Mouse (Mus musculus) forebrain, embryonic 12.5 days (tissue): ENCODE measurements around the gene Dysf. TPM values are rescaled to one million over a fixed set of nuclear protein-coding genes. Genes with fewer than 3 reads are reported as not detected.

ENCODE experiments used
- ATAC-seq: fragments of 200-750 bp; cut with Nextera tagmentation; 2 replicates; pipeline ENCODE4 v1.8.0; 2017; ENCODE audit warnings: moderate TSS enrichment; ENCODE audit not compliant: low FRiP score
- H3K27ac ChIP-seq: fragments of 300-500 bp; sonication (generic); 2 replicates; pipeline ENCODE4 v1.5.1; 2016; ENCODE audit warnings: mild to moderate bottlenecking
- H3K27me3 ChIP-seq: fragments of 300-500 bp; sonication (generic); 2 replicates; pipeline ENCODE4 v1.6.1; 2016; ENCODE audit warnings: mild to moderate bottlenecking
- H3K36me3 ChIP-seq: fragments of 300-500 bp; sonication (generic); replicated peaks from 2 replicates; pipeline ENCODE4 v1.6.1; 2016; ENCODE audit warnings: mild to moderate bottlenecking
- H3K4me1 ChIP-seq: fragments of 300-500 bp; sonication (generic); 2 replicates; pipeline ENCODE4 v1.6.1; 2016
- H3K4me2 ChIP-seq: fragments of 300-500 bp; sonication (generic); 2 replicates; pipeline ENCODE4 v1.6.1; 2016; ENCODE audit warnings: mild to moderate bottlenecking, moderate library complexity
- H3K4me3 ChIP-seq: fragments of 300-500 bp; sonication (generic); replicated peaks from 2 replicates; pipeline ENCODE4 v1.5.1; 2016; ENCODE audit warnings: mild to moderate bottlenecking
- H3K9ac ChIP-seq: fragments of 300-500 bp; sonication (generic); 2 replicates; pipeline ENCODE4 v1.6.1; 2016; ENCODE audit warnings: mild to moderate bottlenecking
- H3K9me3 ChIP-seq: fragments of 300-500 bp; sonication (generic); 2 replicates; pipeline ENCODE4 v1.6.1; 2016
- WGBS: fragments of 180-500 bp; shearing (Covaris S2); methylation state at CpG from one replicate; pipeline ENCODE4 v1.1.7; 2016; 5-methylcytosine and 5-hydroxymethylcytosine counted together
- polyA plus RNA-seq: library from polyadenylated mRNA; unstranded; fragments of >200 nt; fragmentation: Nextera tagmentation; extraction: Ambion mirVana; gene quantifications from 2 replicates; pipeline ENCODE4 v1.2.1, GENCODE M21; 2016

Gene Dysf
- polyA plus RNA-seq, 1 experiment from 2014 or later: 3.7 TPM

DNA sequence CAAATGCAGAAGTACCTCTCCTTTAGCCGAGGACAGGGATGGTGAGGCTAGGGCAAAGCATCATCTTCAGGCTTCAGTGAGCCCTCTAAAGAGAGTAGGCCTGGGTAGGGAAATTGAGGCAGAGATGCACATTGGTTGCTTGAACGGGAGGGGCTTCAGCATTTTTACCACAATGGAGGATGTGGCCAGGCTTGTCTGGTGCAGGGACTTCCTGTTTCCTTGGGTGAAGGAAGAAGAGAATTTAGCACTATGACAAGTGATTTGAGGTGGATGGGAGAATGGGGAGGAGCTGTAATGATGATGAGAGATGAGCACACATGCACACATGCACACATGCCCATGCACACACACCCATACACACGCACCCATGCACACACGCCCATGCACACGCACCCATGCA lies 188.1 kb downstream of the Dysf start:
- Histone ChIP-seq H3K4me3 (no peak overlapping the region), H3K9ac (no peak overlapping the region), H3K27ac (no peak overlapping the region), H3K27me3 (no peaks in the 10 kb centered on the region), H3K4me1 (no peaks in the 10 kb centered on the region), H3K9me3 (no peaks in the 10 kb centered on the region), H3K4me2 (no peak overlapping the region), H3K36me3 (no peaks in the 10 kb centered on the region)
- no peak for ATAC-seq
- 91% methylated on average over 5 of the region's 5 CpGs for WGBS

DNA sequence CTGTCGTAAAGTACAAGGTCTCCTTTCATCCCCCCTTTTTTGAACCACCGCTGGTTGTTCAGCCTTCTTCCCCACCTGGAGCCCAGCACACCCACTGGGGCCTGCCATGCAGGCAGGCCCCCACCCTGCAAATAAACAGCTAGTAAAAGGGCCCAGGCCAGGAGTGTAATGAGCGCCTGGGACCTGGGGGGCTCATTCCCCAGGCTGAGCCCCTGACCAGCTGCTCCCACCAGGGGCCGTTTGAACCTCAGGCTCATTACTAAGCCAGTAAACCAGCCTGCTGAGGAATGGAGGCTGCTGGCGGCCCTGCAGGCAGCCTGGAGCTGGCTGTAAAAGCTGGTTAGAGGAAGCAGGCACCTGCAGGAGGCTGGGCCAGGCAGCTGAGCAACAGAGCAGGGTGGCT lies 189.4 kb downstream of the Dysf start:
- no peaks in the 10 kb centered on the region for H3K9me3 ChIP-seq
- 37% methylated on average over 5 of the region's 5 CpGs for whole genome bisulfite sequencing
- no peak overlapping the region for H3K9ac ChIP-seq
- ATAC-seq: no peak
- H3K27ac ChIP-seq: no peak overlapping the region
- H3K4me3 ChIP-seq: no peak overlapping the region
- H3K4me2 ChIP-seq: no peak overlapping the region
- H3K4me1 ChIP-seq: no peaks in the 10 kb centered on the region
- H3K27me3 ChIP-seq: no peaks in the 10 kb centered on the region
- no peaks in the 10 kb centered on the region for H3K36me3 ChIP-seq

DNA sequence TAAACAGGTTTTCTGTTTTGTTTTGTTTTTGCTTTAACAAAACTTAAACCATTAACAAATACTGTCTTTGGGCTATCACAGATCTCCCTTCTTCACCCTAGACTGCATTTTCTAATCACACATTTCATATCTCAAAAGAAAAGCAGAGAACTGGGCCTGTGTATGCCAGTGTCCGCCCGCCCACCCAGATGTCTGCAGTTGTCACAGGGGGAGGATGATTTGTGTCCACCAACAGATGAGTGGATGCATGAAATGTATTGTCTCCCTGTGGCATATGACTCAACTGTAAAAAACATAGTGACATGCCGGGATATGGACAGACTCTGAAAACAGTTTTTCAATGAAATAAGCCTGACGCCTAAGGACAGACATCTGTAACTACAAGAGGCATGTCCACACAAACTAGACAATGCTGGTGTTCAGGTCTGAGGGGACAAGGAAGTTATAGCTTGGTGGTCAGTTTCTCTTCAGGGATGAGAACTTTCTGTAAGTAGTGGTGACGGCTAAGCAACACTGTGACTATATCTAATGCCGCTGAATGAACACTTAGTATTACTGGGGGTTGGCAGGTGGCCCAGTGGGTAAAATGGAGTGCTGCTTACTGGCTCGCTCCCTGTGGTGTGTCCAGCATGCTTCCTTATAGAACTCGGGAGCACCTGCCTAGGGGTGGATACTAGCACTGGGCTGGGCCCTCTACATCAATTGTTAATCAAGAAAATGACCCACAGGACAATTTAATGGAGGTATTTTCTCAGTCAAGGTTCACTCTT lies 193.5 kb downstream of the Dysf start:
- no peak for ATAC-seq
- no peaks in the 10 kb centered on the region for H3K9me3 ChIP-seq
- 88% methylated on average over 8 of the region's 8 CpGs for WGBS
- H3K4me3 ChIP-seq: no peak overlapping the region
- no peak overlapping the region for H3K4me2 ChIP-seq
- no peaks in the 10 kb centered on the region for H3K27me3 ChIP-seq
- no peak overlapping the region for H3K9ac ChIP-seq
- no peaks in the 10 kb centered on the region for H3K36me3 ChIP-seq
- no peaks in the 10 kb centered on the region for H3K4me1 ChIP-seq
- no peak overlapping the region for H3K27ac ChIP-seq

DNA sequence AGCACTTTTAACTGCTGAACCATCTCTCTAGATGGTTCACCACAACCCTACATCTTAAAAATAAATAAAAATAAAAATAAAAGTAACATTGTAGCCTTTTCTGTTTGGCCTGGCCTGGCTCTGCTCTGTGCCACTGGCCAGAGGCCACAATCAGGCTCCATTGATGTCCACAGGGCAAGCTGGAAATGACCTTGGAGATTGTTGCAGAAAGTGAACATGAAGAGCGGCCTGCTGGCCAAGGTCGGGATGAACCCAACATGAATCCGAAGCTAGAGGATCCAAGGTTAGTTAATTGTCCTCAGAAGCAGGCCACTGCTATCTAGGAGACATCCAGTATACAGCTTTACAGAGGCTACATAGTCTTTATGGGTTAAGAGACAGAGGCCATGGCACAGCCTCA lies 197.2 kb downstream of the Dysf start:
- no peak overlapping the region for H3K4me3 ChIP-seq
- H3K9me3 ChIP-seq: no peaks in the 10 kb centered on the region
- WGBS: 86% methylated on average over 3 of the region's 3 CpGs
- H3K27me3 ChIP-seq: no peaks in the 10 kb centered on the region
- ATAC-seq: no peak
- H3K9ac ChIP-seq: no peak overlapping the region
- no peaks in the 10 kb centered on the region for H3K36me3 ChIP-seq
- H3K27ac ChIP-seq: no peak overlapping the region
- H3K4me1 ChIP-seq: no peaks in the 10 kb centered on the region
- no peak overlapping the region for H3K4me2 ChIP-seq

DNA sequence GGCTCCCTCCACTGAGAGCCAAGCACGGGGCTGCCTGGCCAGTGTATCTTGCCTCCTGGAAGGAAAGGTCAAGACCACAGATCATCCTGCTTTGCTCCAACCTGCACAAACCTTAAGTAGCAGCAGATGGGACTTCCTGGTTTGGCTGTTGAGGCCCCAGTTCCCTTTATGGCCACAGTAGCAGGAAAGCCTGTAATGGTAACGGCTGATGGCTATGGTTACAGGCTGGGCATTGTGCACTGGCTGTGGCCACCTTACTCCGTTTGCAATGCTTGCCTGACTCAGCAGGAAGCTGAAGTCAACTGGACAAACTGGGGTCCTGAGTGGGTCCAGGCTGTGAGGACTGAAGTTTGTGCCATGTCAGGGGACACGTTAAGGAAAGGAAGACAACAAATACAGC lies 200.2 kb downstream of the Dysf start:
- H3K4me2 ChIP-seq: no peak overlapping the region
- H3K9ac ChIP-seq: no peak overlapping the region
- no peaks in the 10 kb centered on the region for H3K9me3 ChIP-seq
- H3K36me3 ChIP-seq: no peaks in the 10 kb centered on the region
- WGBS: 85% methylated on average over 4 of the region's 4 CpGs
- H3K4me1 ChIP-seq: no peaks in the 10 kb centered on the region
- H3K27ac ChIP-seq: no peak overlapping the region
- H3K4me3 ChIP-seq: no peak overlapping the region
- H3K27me3 ChIP-seq: no peaks in the 10 kb centered on the region
- ATAC-seq: no peak

DNA sequence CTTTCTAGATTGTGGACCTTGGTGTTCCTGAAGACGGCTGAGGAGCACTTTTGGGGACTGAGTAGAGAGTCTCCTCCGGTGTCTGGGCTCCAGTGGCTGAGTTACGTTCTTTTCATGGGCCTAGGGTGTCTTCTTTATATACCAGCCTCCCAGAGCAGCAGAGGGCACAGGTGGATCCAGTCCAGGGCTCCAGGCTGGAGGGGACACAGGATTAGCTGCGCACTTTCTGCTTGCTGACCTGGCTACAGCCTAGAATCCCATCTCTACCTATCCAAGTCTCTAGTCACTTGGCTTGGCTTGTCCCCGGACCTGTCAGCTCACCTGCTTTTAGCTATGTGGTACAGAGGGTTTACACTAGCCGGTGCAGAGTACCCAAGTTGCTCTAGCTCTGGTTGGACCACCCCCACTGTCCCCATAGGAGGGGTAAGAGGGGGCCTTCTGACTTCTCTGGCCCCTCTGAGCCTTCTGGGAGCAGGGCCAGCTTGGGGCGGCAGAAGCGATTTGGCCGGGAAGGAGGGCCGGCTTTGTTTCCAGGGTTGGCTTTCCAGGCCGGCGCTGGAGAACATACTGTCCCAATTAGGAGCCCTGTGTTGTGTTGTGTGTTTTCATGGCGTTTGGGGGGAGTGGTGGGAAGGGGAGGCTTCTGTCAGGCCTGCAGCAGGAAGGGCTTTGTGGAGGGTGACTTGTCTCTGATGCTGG lies 201.5 kb downstream of the Dysf start:
- Histone ChIP-seq H3K27ac (no peak overlapping the region), H3K4me2 (no peak overlapping the region), H3K4me3 (no peak overlapping the region), H3K4me1 (no peaks in the 10 kb centered on the region), H3K36me3 (no peaks in the 10 kb centered on the region), H3K9ac (no peak overlapping the region), H3K27me3 (no peaks in the 10 kb centered on the region), H3K9me3 (no peaks in the 10 kb centered on the region)
- 80% methylated on average over 13 of the region's 13 CpGs for WGBS
- ATAC-seq: no peak

DNA sequence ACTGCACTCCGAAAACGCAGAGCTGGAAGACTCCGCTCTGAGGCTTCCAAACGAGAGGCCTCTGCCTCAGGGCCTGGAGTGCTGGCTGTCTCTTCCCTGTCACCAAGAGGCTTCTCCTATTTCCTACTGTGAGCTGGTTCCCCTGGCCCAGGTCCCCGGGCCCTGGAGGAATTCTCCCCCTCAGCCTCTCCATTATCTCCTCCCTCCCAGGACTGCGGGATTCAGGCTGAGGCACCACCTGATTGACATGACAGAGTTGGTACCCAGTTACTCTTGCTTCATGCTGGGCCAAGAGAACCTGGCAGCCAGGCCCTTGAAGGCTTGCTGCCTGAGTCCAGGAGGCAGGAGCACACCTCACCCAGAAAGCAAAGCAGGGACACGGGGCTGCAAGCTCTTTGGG lies 203.1 kb downstream of the Dysf start:
- Histone ChIP-seq H3K27ac (no peak overlapping the region), H3K27me3 (no peaks in the 10 kb centered on the region), H3K36me3 (no peaks in the 10 kb centered on the region), H3K9ac (no peak overlapping the region), H3K4me3 (no peak overlapping the region), H3K9me3 (no peaks in the 10 kb centered on the region), H3K4me1 (no peaks in the 10 kb centered on the region), H3K4me2 (no peak overlapping the region)
- no peak for ATAC-seq
- WGBS: 75% methylated on average over 7 of the region's 7 CpGs

DNA sequence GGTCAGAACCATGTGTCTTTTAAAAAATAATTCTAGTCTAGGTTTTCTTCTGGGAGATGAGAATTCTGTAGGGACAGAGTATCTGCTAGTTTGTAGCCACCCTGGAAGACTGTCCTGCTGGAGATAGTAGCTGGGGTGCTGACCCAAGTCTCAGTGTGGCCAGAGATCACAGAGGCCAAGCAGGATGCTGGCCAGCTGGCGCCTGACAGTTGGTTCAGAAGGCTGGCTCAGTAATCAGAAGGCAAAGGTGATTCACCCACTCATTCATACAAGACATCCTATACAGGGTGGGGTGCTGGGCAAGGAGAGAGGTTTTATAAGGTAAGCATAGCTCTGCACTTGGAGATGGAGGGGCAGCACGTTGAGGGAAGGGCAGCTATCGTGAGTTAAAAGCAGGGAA lies 204.7 kb downstream of the Dysf start:
- Histone ChIP-seq H3K27ac (no peak overlapping the region), H3K4me1 (no peaks in the 10 kb centered on the region), H3K9me3 (no peaks in the 10 kb centered on the region), H3K27me3 (no peaks in the 10 kb centered on the region), H3K9ac (no peak overlapping the region), H3K4me2 (no peak overlapping the region), H3K36me3 (no peaks in the 10 kb centered on the region), H3K4me3 (no peak overlapping the region)
- WGBS: 59% methylated on average over 3 of the region's 3 CpGs
- no peak for ATAC-seq

DNA sequence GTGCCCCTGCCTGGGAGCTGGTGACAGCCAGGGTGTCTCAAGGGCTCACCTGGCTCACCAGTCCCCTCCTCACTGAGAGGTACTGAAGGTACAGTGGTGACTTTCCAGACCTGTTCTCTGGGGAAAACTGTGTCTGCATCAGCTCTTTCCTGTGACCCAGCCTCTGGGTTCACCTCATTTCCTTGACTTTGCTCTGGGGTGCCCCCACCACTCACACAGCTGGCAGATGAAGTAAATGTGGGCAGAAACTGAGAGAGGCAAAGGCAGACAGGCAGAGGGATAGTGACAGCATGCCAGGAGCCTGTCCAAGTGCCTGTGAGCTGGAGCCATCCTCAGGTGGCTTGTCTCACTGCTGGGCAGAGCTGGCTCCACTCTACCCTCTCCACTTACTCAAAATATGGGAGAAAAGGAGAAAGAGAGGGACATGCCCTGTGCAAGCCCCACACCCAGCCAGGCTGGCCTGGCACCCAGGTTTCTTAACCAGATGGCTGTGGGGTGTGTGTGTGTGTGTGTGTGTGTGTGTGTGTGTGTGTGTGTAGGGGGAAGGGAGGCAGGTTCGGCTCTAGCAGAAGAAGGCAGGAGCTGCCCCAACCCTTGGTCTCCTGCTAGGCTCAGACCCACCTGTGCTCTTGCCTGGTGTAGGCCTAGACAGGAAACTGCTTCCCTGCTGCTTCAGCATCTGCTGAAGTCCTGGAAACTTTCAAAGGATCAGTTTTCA lies 209.0 kb downstream of the Dysf start:
- no peak for ATAC-seq
- H3K27me3 ChIP-seq: no peaks in the 10 kb centered on the region
- no peak overlapping the region for H3K4me3 ChIP-seq
- no peak overlapping the region for H3K4me2 ChIP-seq
- H3K36me3 ChIP-seq: no peaks in the 10 kb centered on the region
- H3K4me1 ChIP-seq: no peaks in the 10 kb centered on the region
- H3K9me3 ChIP-seq: no peaks in the 10 kb centered on the region
- no peak overlapping the region for H3K27ac ChIP-seq
- WGBS: 100% methylated on average over 1 of the region's 1 CpGs
- H3K9ac ChIP-seq: no peak overlapping the region

DNA sequence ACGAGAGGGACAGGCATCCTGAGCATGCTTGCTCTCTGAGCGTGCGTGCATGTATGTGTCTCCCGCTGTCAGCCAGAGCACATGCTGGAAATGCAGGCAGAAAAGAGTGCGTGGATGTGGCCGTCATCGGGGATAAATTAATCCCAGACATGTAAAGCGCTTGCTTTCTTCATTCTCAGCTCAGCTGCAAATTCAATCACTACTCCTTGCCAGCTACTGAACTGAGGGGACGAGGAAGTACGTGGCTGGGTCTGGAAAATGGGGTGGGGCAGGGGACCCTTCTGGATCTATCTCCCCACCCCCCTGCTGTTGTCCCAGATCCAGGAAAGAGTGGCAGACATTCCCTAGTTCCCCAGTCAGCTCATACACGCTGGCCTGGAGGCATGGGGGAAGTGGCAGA lies 210.7 kb downstream of the Dysf start:
- WGBS: 78% methylated on average over 11 of the region's 11 CpGs
- H3K27ac ChIP-seq: no peak overlapping the region

DNA sequence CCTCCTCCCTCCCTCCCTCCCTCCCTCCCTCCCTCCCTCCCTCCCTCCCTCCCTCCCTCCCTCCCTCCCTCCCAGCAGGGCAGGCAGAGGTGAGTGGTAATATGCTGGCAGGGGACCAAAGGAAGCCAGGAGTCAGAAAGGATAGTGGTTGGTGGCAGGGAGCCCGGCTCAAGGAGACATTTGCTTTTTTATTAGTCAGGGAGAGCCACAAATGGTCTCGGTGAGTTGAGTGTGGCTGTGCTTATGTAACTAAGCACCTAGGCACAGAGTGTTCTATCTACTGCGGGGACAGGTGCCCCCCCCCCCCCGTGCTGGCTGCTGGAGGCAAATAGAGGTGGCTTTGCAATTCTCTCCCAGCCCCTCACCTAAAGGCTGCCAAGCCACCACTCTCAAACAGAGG lies 216.5 kb downstream of the Dysf start:
- Histone ChIP-seq H3K9me3 (no peaks in the 10 kb centered on the region), H3K4me3 (no peak overlapping the region), H3K4me1 (peaks cover 10% of the 10 kb centered on the region), H3K27me3 (no peaks in the 10 kb centered on the region), H3K4me2 (no peak overlapping the region), H3K9ac (no peak overlapping the region), H3K27ac (no peak overlapping the region), H3K36me3 (no peaks in the 10 kb centered on the region)
- 54% methylated on average over 4 of the region's 4 CpGs for WGBS
- no peak for ATAC-seq

More for the DNA sequence above, 210.7 kb downstream of the Dysf start:
- Histone ChIP-seq H3K27me3 (no peaks in the 10 kb centered on the region), H3K9ac (no peak overlapping the region), H3K4me2 (no peak overlapping the region), H3K4me1 (no peaks in the 10 kb centered on the region), H3K4me3 (no peak overlapping the region), H3K36me3 (no peaks in the 10 kb centered on the region), H3K9me3 (no peaks in the 10 kb centered on the region)
- no peak for ATAC-seq

DNA sequence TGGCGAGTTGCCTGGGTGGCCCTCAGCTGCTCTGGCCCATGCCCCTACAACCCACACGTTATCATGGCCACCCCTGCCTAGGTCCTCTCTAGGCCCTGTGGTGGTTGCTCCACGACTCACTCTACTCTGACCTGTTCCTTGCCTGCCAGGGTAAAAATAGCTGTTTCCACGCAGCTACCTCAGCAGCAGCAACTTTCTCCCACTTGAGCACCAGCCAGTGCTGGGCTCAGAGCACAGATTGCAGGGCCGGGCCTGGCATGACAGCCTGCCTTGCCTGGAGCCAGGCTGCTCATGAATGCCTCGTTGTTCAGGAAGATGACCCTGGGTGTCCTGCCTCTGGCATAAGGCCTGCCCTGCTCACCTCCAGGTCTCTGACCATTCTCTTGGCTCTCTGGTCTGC lies 217.2 kb downstream of the Dysf start:
- 77% methylated on average over 6 of the region's 6 CpGs for WGBS
- Histone ChIP-seq H3K36me3 (no peaks in the 10 kb centered on the region), H3K27ac (no peak overlapping the region), H3K4me2 (no peak overlapping the region), H3K27me3 (no peaks in the 10 kb centered on the region), H3K9me3 (no peaks in the 10 kb centered on the region), H3K4me3 (no peak overlapping the region), H3K4me1 (peaks cover 17% of the 10 kb centered on the region), H3K9ac (no peak overlapping the region)
- no peak for ATAC-seq
